Mouse (Mus musculus): ENCODE results near the gene Arl11. TPM values are rescaled to one million over a fixed set of nuclear protein-coding genes. Genes with fewer than 3 reads are reported as not detected.

The Arl11 gene
- polyA plus RNA-seq (2015; fragmentation: Nextera tagmentation; extraction: Ambion mirVana) = 0.45 and 0.48 TPM in 2 replicates

DNA sequence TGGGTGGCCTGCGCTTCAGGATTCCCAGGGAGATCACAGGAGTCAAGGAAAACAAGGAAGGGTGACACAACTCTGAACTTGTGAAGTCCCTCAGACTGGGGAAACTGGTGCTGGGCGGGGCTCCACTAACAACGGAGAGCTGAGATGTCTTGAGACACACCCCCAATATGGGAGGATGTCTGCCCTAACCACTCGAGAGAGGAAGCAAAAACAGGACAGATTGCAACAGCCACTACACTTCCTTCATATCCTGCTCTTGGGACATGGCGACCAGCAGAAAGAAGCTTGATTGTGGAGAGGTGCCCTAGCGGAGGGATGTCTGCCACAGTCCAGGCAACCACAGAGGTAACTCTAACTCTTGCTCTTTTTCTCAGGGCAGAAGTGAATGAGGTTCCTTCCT is at the start of gene Arl11:
Arl11 (plus strand) TSS at position 161 of the 400 bp plus-strand sequence.
- no peak within 1 kb of the TSS for H3K4me3 ChIP-seq
- no peak within 1 kb of the TSS for H3K9ac ChIP-seq
- 76% methylated on average over 6 of the region's 6 CpGs for whole genome bisulfite sequencing
- H3K27ac ChIP-seq = no peak within 1 kb of the TSS
- no peaks in the 10 kb centered on the region for H3K4me1 ChIP-seq
- H3K4me2 ChIP-seq = no peak within 1 kb of the TSS
- H3K27me3 ChIP-seq (replicated peaks) = no peaks in the 10 kb centered on the region
- H3K36me3 ChIP-seq (replicated peaks) = no peaks in the 10 kb centered on the region
- H3K9me3 ChIP-seq = no peaks in the 10 kb centered on the region
- no peak for ATAC-seq (replicated peaks)

DNA sequence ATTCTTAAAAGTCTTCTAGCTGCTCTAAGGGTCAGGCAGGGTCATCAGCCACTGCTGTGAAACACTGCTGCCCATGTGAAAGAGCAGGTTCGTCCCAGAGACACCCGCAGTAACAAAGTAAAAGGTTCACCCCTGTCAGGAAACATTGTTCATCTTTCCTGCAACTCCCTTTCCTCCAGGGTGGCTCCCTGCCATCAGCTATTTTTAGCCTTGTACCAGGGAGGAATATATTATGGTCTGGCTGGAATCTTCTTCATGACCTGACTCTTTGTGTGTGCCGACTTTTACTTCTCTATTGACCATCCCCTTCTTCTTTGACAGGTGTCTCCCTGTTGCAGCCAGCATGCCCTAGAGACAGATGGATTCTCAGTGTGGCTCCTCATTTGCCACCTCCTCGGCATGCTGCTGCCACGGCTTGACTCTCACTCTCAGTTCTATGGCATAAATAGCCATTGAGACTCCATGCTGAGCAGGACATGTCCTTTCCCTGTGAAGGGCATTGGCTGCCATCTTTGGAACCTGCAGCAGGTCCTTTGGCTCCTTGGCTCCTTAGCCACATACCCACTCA is 41.6 kb upstream of the Arl11 start:
- Histone ChIP-seq H3K27ac (no peak overlapping the region), H3K4me1 (no peaks in the 10 kb centered on the region), H3K27me3 (replicated peaks) (peaks cover 4% of the 10 kb centered on the region), H3K4me3 (no peak overlapping the region), H3K9me3 (no peaks in the 10 kb centered on the region), H3K4me2 (no peak overlapping the region), H3K9ac (no peak overlapping the region), H3K36me3 (replicated peaks) (no peaks in the 10 kb centered on the region)
- no peak for ATAC-seq (replicated peaks)
- WGBS = 62% methylated on average over 5 of the region's 5 CpGs

DNA sequence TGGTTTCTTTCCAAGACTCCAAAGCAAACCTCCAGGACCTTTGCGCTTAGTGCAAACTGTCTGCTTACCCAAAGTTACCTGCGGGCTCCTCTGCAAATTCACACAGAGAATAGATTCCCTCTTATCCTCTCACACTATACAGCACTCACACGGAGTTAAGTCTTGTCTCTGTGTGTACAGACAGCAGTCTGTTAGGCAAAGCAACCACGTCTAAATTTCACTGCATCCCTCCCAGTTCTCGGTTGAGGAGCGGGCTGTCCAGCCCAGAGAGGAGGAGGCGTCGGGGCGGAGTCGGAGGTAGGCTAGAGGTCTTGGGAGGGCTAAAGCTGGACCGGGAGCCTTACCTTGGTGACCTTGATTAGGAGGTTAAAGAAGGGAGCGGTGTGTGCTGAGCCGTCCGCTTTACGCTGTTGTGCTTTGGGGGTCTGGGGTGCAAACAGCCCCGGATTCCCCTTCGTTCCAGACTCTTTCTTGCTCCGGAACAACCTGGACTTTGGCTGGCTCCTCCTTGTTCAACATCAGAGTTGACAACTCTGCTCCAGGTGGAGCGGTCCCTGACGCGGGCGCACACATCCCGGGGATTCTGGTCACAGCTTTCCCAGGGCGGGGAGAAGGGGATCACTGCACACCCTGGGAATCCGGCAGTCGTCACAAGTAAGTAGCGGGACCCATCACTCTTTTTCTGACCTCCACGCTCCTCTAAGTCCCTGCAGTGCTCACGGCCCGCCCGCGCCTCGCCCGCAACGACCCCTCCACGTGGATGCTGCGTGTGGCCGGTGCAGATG is 34.9 kb upstream of the Arl11 start:
- Histone ChIP-seq H3K27me3 (replicated peaks) (peaks cover 30% of the 10 kb centered on the region), H3K9ac (no peak overlapping the region), H3K4me2 (peak overlapping the region; percentile 46), H3K4me3 (peak overlapping the region; percentile 26), H3K27ac (no peak overlapping the region), H3K9me3 (no peaks in the 10 kb centered on the region), H3K4me1 (peaks cover 9% of the 10 kb centered on the region), H3K36me3 (replicated peaks) (no peaks in the 10 kb centered on the region)
- no peak for ATAC-seq (replicated peaks)
- 9% methylated on average over 38 of the region's 38 CpGs for WGBS

DNA sequence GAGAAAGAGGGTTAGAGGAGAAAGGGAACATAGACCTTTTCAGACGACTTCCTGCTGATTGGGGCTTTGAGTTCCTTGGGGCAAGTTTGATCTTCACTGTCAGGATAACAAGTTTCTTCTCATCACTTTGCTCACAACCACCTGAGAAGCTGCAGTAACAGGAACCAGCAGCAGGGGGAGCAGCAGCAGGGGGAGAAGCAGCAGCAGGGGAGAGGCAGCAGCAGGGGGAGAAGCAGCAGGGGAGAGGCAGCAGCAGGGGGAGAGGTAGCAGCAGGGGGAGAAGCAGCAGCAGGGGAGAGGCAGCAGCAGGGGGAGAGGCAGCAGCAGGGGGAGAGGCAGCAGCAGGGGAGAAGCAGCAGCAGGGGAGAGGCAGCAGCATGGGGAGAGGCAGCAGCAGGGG is 32.3 kb upstream of the Arl11 start:
- WGBS = 41% methylated on average over 1 of the region's 1 CpGs
- Histone ChIP-seq H3K9me3 (no peaks in the 10 kb centered on the region), H3K36me3 (replicated peaks) (no peaks in the 10 kb centered on the region), H3K4me3 (no peak overlapping the region), H3K4me2 (no peak overlapping the region), H3K27ac (no peak overlapping the region), H3K9ac (no peak overlapping the region), H3K4me1 (peaks cover 9% of the 10 kb centered on the region), H3K27me3 (replicated peaks) (peaks cover 30% of the 10 kb centered on the region)
- ATAC-seq (replicated peaks) = no peak

DNA sequence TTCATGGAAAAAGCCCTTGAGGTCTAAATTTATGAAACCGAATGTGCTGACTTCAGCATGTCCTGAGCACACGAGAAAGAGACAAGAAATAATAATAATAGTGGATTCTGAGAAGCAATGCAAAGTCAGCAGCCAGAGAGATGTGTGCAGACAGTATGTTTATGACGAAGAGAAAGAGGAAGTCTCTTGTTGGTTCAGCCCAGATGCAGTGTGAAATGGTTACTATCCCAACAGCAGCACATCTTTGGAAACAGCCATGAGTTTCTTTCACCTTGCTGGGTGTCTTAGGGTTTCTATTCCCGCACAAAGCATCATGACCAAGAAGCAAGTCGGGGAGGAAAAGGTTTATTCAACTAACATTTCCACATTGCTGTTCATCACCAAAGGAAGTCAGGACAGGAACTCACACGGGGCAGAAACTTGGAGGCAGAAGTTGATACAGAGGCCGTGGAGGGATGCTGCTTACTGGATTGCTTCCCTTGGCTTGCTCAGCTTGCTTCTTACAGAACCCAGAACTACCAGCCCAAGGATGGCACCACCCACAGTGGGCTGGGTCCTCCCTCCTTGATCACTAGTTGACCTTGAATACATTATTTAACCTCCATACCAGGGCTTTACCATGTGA is 30.8 kb upstream of the Arl11 start:
- no peak overlapping the region for H3K27ac ChIP-seq
- WGBS = 87% methylated on average over 7 of the region's 7 CpGs
- H3K4me1 ChIP-seq = peaks cover 9% of the 10 kb centered on the region
- no peak overlapping the region for H3K4me3 ChIP-seq
- no peak for ATAC-seq (replicated peaks)
- H3K27me3 ChIP-seq (replicated peaks) = peaks cover 24% of the 10 kb centered on the region
- no peak overlapping the region for H3K9ac ChIP-seq
- no peaks in the 10 kb centered on the region for H3K9me3 ChIP-seq
- H3K36me3 ChIP-seq (replicated peaks) = no peaks in the 10 kb centered on the region
- H3K4me2 ChIP-seq = no peak overlapping the region

DNA sequence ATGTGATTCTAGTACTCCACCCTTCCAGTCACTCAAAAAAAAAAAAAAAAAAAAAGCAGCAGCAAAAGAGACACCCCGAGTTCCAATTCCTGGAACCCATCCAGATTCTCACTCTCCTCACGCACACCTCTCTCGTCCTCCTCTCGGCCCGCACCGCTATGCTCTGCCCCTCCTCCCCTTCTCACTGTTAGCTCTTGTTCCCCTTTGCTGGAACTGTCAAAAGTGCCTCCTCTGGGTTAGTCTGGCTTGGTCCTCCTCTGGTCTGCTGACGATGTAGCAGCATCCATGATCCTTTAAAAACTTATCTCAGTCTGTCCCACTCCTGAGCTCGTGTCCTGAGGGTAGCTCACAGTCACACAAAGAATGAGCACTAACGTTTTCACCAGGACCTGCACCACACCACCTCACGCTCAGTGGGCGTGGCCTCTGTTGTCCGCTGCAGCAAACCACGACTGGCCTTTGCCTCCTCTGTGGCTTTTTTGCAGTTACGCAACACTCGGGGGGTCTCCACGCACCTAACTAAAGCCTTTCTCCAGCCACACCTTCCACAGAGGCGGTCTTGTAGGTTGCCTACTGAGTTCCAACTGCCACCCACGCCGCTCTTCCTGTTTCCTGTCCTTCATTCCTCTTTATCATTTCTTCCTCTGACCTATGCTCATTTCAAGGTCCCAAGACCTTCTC is 20.8 kb upstream of the Arl11 start:
- Histone ChIP-seq H3K27ac (no peak overlapping the region), H3K9me3 (no peaks in the 10 kb centered on the region), H3K4me3 (no peak overlapping the region), H3K9ac (no peak overlapping the region), H3K4me1 (no peaks in the 10 kb centered on the region), H3K36me3 (replicated peaks) (no peaks in the 10 kb centered on the region), H3K27me3 (replicated peaks) (no peaks in the 10 kb centered on the region), H3K4me2 (no peak overlapping the region)
- ATAC-seq (replicated peaks) = no peak
- WGBS = 75% methylated on average over 19 of the region's 19 CpGs

DNA sequence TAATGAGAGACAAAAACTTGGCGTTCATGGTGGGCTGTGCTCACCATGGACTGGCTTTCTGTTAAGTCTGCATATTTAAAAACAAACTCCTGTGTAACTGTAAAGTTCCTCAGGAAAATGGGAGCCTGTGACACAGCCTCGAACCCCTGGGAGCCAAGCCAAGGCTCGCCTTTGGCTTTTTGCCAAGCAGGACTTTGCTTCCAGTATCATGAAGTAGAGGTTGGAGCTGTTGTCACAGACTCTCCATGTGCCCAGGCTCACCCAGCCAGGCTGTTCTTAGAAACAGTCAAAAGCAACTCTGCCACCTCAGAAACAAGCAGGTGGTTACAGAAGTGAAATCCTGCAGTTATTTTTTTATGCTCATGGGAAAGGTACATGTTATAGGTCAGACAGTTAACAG is 18.9 kb upstream of the Arl11 start:
- no peak overlapping the region for H3K9ac ChIP-seq
- H3K27me3 ChIP-seq (replicated peaks) = no peaks in the 10 kb centered on the region
- H3K4me3 ChIP-seq = no peak overlapping the region
- no peaks in the 10 kb centered on the region for H3K36me3 ChIP-seq (replicated peaks)
- no peaks in the 10 kb centered on the region for H3K4me1 ChIP-seq
- no peak for ATAC-seq (replicated peaks)
- no peak overlapping the region for H3K27ac ChIP-seq
- no peak overlapping the region for H3K4me2 ChIP-seq
- WGBS = 73% methylated on average over 3 of the region's 3 CpGs
- no peaks in the 10 kb centered on the region for H3K9me3 ChIP-seq

DNA sequence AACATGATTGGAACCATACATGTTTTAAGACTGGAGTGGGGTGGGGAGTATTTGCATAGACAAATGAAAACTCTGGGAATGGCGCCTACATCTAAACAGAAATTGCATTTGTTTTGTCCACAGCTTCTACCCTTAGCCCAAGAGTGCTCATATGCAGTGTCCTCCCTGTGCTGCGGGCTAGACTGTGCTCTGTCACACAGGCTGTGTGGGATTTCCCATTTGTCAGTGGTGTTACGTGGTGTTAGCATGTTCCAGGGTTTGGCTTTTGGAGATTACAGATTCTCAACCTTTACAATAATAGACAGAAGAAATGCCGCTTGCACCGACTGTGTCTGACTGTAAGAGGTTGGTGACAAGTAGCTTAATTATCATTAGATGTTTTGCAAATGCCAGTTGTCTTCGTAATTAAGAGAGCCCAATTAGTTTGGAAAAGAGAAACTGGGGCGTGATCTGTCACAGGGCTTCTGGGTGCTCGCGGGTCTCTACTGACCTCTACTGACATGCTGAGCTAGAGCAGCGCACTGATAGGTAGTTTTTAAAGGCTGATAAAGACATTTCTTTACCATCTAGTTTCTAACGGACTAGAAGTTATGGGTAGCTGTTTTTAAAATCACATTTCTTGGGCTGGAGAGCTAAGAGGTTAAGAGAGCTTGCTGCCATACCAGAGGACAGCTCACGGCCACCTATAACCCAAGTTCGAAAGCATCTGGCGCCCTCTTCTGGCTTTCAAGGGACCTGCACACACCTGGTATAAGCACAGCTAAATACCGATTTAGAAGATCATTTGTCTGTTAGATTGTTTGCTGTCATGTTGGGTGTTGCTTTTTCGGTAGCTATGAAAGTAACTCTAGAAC is 15.4 kb upstream of the Arl11 start:
- Histone ChIP-seq H3K9me3 (no peaks in the 10 kb centered on the region), H3K4me1 (no peaks in the 10 kb centered on the region), H3K4me2 (no peak overlapping the region; the same call in 1 of the 2 replicates), H3K9ac (no peak overlapping the region), H3K27ac (no peak overlapping the region), H3K36me3 (replicated peaks) (no peaks in the 10 kb centered on the region), H3K27me3 (replicated peaks) (no peaks in the 10 kb centered on the region), H3K4me3 (no peak overlapping the region)
- ATAC-seq (replicated peaks) = no peak
- 46% methylated on average over 16 of the region's 16 CpGs for WGBS

DNA sequence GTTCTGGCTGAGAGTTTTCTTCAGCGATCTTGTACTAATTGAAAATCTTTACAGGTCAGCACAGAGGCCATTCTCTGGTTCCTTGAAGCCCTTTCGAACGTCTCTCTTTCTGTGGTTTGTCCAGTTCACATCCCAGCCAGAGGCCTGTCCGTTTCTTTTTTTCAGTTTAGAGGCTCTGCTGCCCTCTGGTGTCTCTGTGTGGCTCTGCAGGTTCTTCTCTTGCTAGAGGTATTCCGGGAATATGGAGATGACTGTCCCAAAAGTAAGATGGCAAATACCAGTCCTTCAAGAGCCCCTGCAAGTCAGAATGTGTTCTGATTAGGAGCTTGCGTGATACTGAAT is 14.8 kb upstream of the Arl11 start:
- Histone ChIP-seq H3K27ac (no peak overlapping the region), H3K9ac (no peak overlapping the region), H3K4me2 (no peak overlapping the region; the same call in 1 of the 2 replicates), H3K4me3 (no peak overlapping the region), H3K27me3 (replicated peaks) (no peaks in the 10 kb centered on the region), H3K4me1 (no peaks in the 10 kb centered on the region), H3K36me3 (replicated peaks) (no peaks in the 10 kb centered on the region), H3K9me3 (no peaks in the 10 kb centered on the region)
- no peak for ATAC-seq (replicated peaks)
- 17% methylated on average over 6 of the region's 6 CpGs for WGBS

DNA sequence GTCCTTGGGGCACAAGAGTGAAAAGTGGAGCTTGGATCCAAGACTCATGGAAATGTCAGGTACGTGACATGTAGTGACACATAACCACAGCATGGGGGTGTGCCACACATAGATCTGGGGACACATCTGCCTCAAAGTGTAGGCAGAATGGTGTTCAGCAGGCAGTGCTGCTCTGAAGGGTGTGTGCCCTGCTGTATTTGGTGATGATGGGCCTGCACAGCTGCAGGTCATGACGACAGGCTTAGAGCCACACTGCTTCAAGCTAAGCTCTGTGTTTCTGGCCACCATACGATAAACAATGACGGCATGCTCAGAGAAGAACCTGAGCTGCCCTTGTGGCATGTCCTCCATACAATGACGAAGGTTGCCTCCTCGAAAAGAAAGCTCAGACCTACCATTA is 9.7 kb upstream of the Arl11 start:
- no peak overlapping the region for H3K4me2 ChIP-seq

DNA sequence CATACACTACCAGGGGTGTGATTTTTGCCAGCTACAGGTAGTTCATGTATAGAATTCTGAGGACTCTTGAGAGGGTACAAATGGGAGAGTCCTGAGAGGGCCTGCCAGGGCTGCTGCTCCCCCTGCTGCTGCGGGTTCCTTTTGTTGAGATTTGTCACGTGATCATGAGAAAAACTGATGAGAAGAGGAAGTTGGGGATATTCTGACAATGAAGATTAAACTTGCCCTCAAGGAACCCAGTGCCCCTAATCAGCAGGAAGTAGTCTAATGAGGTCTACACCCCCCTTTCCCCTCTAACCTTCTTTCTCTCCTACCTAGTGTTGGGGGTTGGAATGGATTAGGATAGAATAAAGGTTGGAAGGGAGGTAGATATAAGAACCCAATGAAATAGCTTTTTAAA is 8.2 kb upstream of the Arl11 start:
- H3K27ac ChIP-seq = no peak overlapping the region
- H3K9ac ChIP-seq = no peak overlapping the region
- no peaks in the 10 kb centered on the region for H3K9me3 ChIP-seq
- no peak overlapping the region for H3K4me3 ChIP-seq
- H3K27me3 ChIP-seq (replicated peaks) = no peaks in the 10 kb centered on the region
- H3K36me3 ChIP-seq (replicated peaks) = no peaks in the 10 kb centered on the region
- 61% methylated on average over 2 of the region's 2 CpGs for WGBS
- no peaks in the 10 kb centered on the region for H3K4me1 ChIP-seq
- no peak overlapping the region for H3K4me2 ChIP-seq
- ATAC-seq (replicated peaks) = no peak

More for the DNA sequence above, 9.7 kb upstream of the Arl11 start:
- no peak overlapping the region for H3K4me3 ChIP-seq
- H3K27me3 ChIP-seq (replicated peaks) = no peaks in the 10 kb centered on the region
- H3K9me3 ChIP-seq = no peaks in the 10 kb centered on the region
- no peak for ATAC-seq (replicated peaks)
- H3K9ac ChIP-seq = no peak overlapping the region
- H3K36me3 ChIP-seq (replicated peaks) = no peaks in the 10 kb centered on the region
- WGBS = 92% methylated on average over 6 of the region's 6 CpGs
- H3K4me1 ChIP-seq = no peaks in the 10 kb centered on the region
- H3K27ac ChIP-seq = no peak overlapping the region

DNA sequence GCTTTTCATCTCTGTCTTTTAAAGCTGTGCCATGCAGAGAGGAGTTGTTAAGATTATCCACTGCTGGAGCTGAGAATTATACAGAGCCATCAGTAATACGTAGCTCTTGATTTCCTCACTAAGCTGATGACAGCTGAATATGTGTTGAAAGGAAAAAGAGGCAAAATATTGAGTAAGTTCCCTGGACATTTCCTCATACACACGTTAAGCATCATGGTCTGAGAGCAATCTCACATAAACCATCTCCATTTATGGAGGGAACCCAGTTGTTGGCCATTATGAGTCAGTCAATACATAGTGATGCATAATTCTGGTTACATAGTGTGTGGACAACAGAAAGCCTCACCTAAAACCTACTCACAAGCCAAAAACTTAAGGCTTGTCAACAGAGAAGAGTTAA is 7.1 kb upstream of the Arl11 start:
- H3K27me3 ChIP-seq (replicated peaks) = no peaks in the 10 kb centered on the region
- no peaks in the 10 kb centered on the region for H3K4me1 ChIP-seq
- H3K9me3 ChIP-seq = no peaks in the 10 kb centered on the region
- no peak overlapping the region for H3K4me2 ChIP-seq
- no peak overlapping the region for H3K9ac ChIP-seq
- no peak overlapping the region for H3K27ac ChIP-seq
- H3K4me3 ChIP-seq = no peak overlapping the region
- 81% methylated on average over 2 of the region's 2 CpGs for WGBS
- H3K36me3 ChIP-seq (replicated peaks) = no peaks in the 10 kb centered on the region
- ATAC-seq (replicated peaks) = no peak
